Mouse (Mus musculus) ovary, postnatal 36 days (tissue): ENCODE measurements around the gene Upf3b.

ENCODE experiments used
- DNase-seq: peaks from one replicate; pipeline ENCODE4 v3.0.0; 2022; ENCODE audit warnings: low spot score, mixed read lengths

Gene Upf3b

GRCm38 (mm10) chrX:37076651-37077050, 33.5 kb downstream of the Upf3b start:
- DNase-seq, result no peak

- peak; percentile 50 for DNase-seq
Observed at GRCm38 (mm10) chrX:37074262-37074892, 35.7 kb downstream of the Upf3b start.

GRCm38 (mm10) chrX:37068766-37069165, 41.4 kb downstream of the Upf3b start:
- DNase-seq, result no peak

GRCm38 (mm10) chrX:37067299-37067698, 42.8 kb downstream of the Upf3b start:
- no peak for DNase-seq

- no peak for DNase-seq
Observed at GRCm38 (mm10) chrX:37063902-37064301, 46.2 kb downstream of the Upf3b start.

GRCm38 (mm10) chrX:37048890-37049823, 61.0 kb downstream of the Upf3b start:
- DNase-seq, result peak; percentile 9

GRCm38 (mm10) chrX:37048066-37048889, 61.8 kb downstream of the Upf3b start, which contains the start of gene Sowahd:
Gene Sowahd (plus strand): TSS chrX:37048845.
- no peak for DNase-seq

- peak; percentile 39 for DNase-seq
Observed at GRCm38 (mm10) chrX:37042726-37043125, 67.4 kb downstream of the Upf3b start.
